Mouse (Mus musculus): Measurements from ENCODE around the gene Raf1.

The Raf1 gene

DNA sequence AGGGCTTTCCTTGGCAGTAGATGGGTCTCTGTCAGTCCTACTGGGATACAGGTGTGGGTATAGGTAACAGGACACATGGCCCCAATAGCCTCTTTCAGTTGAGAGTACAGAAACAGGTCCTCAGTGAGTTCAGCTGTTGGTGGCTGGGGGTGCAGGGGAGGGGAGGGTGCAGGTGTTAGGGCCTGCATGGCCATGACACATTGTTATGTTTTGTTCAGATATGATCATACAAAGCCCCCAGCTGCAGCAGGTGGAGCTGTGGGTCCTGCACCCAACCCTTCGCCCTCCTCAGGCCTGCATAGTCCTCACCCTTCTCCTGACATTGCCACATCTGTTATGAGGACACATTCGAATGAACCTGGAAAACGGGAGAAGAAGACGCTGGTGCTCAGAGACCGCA lies 66.1 kb downstream of the Raf1 start:
- peak in 1 of 2 experiments; percentile 52 for DNase-seq

DNA sequence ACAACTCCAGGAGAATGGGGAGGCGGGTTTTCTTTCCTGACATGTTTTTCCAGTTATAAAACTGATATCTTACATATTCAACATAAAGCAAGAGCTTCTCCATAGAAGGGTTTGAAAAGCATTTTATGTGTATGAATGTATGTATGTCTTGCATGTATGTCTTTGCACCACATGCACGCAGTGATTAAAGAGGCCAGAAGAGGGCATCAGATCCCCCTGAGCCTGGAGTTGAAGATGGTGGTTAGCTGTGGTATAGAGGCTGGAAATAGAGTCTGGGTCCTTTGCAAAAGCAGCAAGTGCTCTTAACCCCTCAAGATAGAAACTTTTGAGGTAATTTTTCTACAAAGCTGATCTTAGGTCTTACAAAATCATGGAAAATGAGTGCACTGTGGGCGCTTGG lies 67.3 kb downstream of the Raf1 start:
- peak; percentile 49 to 52 for DNase-seq

DNA sequence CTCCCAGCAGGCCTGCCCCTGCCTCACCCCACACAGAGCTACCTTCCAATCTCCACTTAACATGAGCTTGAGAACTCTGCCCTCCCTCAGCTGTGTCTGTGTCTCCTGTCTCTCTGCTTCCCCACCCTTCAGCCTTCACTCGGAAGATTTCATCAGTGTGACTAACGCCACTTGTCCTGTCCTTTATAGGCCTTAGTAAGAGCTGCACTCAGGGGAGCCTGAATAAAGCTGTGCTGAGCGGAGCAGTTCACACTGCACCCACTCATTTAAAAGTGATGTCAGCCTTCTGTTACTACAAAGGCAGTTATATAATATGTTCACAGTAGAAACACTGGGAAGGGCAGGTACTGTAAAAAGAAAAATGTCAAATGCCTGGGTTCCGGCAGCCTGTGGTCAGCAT lies 69.0 kb downstream of the Raf1 start:
- no peak for DNase-seq

DNA sequence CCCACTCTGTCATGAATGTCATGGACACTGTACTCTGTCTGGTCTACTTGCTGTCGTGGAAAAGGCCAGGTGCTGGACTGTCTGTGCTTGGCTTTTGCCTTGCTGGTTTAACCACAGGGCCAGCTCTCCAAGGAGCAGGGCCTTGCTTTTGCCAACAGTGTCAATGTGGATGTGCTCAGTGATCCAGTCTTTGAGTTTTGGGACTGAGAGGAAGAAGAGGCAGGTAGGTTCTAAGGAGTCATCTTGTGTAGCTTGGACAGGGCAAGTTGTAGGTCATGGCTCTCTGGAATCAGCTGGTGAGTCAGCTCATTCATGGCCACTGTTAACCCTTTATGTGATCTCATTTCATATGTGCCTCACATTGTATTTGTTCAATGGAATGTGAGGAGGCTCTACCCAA lies 70.0 kb downstream of the Raf1 start:
- no peak for DNase-seq

DNA sequence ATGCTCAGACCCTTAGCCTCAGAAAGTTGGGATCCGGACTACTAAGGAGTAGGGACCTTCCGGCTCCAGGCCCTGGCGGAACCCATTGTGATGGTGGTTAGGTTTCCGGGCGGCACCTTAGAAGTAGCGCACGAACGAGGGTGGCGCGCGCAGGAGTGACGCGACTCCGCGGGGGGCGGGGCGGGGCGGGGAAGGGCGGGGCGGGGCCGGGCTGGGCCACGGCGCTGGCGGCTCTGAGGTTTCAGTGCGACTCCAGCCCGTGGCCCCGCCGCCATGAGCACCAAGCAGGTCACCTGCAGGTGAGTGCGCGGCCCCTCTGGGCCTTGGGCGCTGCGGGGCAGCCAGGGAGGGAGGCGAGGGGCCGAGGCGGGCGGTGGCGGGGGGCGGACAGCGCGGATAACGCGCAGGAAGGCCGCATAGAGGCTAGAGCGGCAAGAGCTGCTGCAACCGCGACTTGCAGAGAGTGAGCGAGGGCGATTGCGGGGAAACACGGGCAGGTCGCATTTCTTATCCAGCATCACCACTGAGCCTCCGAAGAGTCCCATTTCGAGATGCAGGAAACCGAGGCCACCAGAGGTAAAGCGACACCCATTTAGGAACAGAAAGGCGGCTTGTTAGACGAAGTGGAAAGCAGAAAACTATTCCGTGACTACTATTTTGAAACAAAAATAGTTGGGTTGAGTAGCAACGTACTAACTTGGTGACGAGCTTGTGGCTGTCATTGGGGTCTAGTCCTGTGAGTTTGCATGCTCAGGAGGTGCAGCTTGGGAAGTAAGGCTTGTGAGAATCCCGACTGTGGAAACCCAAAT lies 74.5 kb downstream of the Raf1 start, which contains the start of gene Mkrn2:
Mkrn2 (plus strand) TSS at position 188 of the 809 bp plus-strand sequence.
- DNase-seq, result peak; percentile 80 to 81

DNA sequence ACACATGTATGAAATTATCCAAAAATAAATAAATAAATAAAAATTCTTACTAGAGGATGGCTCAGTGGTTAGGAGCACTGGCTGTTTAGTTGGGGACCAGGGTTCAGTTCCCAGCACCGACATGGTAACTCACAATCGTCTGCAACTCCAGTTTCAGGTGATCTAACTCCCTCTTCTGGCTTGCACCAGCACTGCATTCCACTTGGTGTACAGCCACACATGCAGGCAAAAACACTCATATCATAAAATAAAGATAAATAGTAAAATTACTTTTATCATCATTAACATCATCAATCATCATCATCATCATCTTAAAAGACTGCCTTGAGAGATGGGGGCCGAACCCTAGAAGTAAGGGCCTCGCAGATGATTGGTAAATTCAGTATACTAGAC lies 75.1 kb downstream of the Raf1 start:
- peak in 1 of 2 experiments; percentile 37 for DNase-seq

DNA sequence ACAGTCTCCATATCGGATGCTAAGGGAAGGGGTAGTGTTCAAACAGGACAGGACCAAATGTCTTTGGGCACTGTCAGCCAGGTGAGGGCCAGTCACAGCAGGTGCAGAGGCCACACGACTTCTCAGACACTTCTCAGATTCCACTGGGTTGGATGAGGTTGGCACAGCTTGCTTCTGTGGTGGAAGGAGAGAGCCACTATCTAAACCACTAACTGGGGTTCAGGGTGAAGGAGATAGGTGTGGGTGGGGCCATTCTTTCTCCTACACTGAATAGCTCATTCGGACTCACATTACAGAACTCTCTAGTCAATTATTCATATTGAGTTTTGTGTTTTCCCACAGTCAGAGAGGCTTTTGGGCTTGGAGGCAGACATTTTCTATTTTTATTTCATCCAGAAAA lies 80.8 kb downstream of the Raf1 start:
- no peak for DNase-seq

DNA sequence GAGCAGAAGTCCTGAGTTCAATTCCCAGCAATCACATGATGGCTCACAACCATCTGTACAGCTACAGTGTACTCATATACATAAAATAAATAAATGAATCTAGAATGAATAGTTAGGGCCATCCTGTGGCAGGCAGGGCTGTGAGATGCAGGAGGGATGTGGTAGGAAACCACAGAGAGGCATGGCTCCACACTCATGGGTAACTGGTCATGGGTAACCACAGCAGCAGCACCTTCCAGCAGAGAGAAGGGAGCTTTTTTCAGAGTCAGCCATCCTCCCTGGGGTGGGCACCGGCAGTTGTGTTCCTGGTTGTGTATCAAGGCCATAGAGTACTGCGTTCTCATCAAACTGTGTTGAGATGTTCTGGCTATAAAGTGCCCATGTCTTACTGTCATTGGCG lies 82.0 kb downstream of the Raf1 start:
- peak; percentile 31 to 43 for DNase-seq

DNA sequence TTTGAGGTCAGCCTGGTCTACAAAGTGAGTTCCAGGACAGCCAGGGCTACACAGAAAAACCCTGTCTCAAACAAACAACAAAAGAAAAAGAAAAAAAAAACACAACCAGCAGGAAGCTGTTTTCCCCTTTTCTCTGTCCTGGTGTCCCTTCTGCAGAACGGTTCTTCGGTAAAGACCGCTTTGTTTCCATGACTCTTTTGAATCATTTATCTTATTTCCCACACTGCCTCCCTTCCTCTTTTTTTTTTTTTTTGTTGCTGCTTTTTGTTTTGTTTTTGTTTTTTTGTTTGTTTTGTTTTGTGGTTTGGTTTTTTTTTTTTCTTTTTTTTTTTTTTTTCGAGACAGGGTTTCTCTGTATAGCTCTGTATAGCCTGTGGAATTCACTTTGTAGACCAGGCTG lies 83.2 kb downstream of the Raf1 start:
- no peak for DNase-seq

DNA sequence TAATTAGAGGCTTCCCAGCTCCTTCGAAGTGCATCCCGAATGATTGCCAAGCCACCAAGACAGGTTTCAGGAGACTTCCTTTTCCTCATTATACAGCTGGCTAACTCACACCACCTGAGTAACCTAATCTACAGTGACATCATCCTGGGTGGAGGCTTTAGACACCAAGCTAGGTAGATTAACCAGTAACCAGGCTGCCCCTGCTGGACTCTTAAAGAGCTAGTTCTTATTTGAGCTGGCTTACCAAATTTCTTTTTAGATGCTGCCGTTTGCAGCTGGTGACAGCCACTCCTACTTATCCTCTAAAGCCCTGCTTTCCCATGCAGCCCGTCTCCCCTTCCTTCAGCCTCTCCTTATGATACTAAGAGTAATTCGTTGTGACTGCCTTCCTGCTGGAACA lies 84.0 kb downstream of the Raf1 start, which contains the start of gene Mkrn2os:
Mkrn2os (minus strand) TSS at position 119 of the 400 bp plus-strand sequence.
- DNase-seq, result no peak

DNA sequence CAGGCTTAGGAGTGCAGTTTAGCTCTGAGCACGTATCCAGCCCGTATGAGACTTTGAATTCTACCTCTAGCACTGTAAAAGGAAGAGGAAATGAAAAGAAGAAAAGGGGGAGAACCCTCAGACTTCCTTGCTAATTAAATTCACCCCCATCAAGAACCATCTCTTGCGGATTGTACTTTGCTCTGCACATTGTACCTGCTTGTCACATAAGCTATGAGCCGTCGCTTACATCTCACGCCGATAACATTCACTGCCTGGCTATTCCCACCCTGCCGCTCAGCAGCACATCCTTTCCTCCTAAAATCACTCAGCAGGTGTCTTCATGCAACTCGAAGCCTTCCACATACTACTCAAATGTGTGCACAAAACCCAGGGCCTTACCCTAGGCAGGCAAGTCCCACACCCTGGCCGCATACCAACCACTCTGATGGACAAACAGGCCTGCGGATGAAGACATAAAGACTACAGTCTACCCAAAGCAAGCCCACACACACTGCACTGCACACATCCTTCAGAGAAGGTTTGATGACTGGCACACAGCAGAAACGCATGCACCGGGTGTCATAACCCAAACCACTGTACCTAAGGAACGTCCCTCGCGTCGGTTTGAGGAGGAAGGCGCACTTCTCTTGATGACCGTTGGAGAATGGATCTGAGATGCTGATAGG lies 84.6 kb downstream of the Raf1 start:
- no peak for DNase-seq

DNA sequence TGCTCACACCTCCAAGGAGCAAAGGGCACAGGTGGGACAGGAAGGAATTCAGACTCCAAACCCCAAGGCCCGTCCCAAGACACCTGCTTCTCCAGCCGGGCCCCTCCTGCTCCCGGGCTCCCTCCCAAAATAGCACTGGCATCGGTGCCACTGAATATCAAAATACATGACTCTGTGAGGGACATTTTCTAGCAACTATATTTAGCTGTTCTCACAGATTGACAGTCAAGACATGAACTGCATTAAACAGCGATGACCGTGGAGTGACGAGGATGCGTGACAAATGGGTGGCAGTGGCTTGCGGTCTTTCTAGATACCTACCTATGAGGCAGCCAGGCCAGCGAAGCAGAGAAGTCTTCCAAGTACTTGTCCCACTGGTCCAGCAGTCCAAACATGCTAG lies 90.1 kb downstream of the Raf1 start:
- DNase-seq, result no peak

DNA sequence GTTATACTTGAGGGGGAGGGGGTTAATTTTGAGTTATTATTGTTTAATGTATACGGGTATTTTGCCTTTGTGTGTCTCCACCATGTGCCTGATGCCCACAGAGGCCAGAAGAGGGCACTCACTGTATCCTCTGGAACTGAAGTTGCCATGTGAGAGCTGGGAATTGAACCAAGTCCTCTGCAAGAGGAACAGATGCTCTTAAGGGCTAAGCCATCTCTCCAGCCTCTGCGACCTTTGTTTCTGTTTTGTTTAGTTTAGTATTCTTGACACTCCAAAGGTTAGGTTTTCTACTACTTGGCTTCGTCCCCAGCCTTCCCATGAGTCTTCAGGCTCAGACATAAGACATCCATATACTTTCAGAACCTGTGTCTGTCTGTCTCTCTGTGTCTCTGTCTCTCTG lies 92.3 kb downstream of the Raf1 start:
- DNase-seq, result no peak

DNA sequence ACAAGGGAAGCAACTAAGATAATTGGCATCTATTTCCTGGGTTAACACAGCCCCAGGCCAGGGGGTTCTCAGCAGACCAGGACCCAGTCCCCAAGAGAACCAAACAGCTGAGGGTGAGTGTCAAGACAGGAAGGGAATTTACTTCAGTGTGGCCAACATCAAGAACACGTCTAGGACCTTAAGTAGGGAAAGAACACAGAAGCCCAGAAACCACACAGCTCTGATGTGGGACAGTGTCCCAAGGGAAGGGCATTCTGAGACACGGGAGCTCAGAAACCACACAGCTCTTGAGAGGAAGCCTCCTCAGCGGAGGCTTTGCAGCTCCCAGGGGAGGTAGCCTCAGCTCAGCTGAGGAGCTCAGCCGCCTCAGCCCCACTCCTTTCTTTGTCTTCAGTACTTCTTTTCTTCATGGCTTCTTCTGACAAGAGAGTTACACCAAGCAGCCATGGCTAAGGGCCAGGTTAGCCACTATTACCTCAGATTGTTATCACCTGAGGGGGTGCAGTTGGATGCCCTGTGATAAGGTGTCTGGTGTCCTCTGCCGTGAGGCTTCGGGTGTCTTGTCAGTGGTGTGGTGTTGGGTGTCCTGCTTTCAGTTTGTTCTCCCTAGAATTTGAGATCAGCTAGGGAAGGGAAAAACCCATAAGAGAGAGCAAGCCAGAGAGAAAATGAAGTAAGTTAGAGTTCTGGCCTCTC lies 92.9 kb downstream of the Raf1 start:
- no peak for DNase-seq

DNA sequence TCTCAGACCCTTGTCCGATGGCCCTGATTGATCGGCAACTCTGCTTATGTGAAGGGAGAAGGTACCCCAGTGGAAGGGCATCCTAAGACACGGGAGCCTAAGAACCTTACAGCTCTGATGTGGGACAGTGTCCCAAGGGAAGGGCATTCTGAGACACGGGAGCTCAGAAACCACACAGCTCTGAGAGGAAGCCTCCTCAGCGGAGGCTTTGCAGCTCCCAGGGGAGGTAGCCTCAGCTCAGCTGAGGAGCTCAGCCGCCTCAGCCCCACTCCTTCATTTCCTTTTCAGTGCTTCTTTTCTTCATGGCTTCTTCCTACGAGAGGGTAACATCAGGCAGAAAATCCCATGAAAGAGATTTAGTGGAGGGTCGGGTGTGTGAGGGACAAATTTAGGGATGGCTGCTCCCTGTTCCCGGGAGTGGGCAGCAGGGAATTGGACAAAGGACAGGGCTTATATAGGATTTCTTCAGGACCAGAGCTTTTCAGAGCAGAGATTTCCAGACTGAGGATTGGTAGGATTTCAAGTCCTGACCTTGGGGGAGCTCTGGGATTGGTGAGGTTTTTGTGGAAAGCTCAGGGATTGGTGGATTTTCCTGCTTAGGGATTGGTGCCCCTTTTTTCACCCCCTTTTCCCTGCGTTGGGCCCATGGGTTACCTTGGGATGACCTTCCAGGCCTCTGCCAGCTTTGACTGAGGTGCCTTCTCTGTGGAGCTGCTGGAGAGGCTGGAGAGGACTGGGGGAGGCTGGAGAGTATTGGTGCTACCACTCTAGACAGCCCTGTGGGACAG lies 93.9 kb downstream of the Raf1 start:
- no peak for DNase-seq

DNA sequence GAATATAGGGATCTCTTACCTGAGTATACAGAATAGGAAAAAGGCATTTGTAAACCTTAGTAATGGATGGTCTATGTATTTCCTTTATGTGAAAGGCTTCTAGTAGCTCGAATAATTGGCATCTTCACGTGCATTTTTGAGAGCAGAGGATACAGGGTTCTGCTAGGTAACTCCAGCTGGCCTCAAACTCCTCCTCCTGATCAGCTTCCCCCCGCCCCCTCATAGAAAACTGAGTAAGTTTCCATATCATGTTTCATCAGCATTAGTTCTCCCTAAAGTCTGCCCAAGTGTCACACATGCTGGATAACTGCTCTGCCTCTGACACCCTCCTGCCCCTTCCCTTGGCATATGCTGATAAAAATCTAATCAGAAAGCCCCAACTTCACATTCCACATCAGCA lies 95.6 kb downstream of the Raf1 start:
- no peak for DNase-seq

DNA sequence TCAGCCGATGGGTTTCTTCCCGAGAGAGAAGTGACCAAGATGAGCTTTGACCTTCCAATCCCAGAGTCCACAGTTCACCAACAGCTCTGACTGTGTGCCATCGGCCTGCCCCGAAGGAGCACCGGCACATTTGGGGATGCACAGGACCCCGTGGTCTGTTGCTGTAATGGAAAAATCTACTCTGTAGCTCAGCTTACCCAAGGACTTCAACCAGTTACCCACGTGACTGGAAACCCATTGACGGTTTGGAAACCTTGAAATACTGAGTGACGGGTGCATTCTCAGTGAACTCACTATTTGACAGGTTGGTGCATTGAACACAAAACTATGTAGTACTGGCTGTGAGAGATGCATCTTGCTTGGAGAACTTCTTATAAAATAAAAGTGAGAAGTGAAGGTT lies 98.5 kb downstream of the Raf1 start:
- no peak for DNase-seq

DNA sequence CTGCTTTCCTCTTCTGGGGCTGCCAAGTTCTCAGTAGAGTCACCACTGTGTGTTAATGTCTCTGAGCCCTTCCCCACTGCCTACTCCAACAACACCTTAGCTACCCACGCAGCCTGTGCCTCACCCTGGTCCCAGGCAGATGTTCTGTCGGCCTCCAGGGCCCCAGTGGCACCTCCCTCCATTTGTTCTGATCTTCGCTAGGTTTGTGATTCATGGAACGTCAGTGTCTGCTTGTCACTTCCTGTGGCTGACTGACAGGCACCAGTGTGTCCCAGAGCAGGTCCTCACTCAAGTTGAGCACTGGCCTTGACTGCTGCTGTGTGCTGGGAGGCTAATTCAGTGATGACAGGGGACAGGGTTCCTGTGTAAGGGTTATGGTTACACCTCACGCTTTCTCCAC lies 99.0 kb downstream of the Raf1 start:
- no peak for DNase-seq

DNA sequence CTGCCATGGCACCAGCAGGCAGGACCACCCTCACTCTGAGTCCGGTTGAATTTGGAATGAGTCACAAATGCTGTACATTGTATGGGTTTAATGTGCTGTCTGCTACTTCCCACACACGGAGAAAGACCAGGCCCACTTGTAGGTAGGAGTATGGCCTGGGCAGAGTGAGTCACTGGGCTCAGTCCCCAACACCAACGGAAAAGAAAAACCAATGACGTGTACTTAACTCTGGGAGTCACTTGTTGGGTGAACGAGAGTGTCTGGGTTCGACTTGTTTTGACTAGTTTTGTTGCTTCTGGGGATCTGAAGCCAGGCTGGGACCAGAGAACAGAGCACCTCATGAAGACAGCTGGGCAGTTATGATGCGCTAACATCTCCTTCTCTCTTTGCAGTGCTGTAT lies 102.3 kb downstream of the Raf1 start:
- no peak for DNase-seq

Data from thymus, postnatal 36 days (tissue).